Mouse (Mus musculus) right cerebral cortex, postnatal 14 days (tissue): ENCODE data around the gene Trpt1.

ENCODE experiments used
- DNase-seq: peaks from one replicate; pipeline ENCODE4 v3.0.0; 2022

Trpt1 gene

DNA sequence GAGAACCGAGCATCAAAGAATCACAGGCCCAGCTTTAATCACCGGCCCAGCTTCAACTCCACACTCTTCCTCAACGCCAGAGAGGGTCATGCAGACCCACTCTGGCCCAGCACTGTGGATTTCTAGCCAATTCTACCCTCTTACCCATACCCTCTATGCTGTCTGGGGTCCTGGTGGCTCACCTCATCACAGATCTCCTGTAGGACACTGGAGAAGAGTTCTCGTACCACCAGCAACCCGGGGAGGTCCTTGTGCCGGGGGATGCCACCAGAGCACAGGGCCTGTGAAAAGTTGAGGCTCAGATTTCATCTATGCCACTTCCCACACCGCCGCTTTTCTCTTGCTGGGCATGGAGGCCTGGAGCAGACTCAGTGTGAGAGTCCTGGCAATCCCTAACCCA is 1.4 kb upstream of the Trpt1 start:
- DNase-seq: no peak

DNA sequence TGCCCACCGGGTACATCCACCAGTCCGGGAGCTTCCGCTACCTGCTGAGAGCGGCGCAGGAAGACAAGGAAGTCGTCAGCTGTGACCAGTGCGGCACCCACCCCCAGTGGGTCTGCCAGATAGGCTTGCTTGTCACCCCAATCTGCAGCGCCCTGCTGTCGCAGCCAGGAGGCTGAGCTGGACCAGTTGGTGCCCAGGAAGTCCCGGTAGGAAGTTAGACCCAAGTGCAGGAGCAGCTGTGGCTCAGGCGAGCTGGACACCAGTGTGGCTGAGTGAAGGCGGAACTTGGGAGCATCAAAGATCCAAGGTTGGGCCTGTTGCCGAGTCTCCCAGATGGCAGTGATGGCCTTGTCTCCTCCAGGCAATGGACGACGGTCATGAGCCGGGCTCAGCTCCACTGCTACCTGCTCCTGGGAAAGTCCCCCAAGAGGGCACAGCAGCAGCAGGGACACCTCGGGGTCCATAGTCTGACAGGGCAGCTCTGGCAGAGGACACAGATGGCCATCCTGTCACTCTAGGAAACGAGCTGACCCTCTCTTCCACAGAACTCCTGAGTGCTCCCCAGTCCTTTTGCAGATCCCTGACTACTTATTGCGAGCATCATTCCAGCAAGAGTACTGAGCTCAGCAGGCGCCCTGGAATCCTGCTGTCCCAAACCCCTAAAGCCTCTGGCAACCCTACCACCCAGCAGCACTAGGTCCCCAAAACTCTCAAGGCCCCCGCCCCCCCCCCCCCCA is 508 bp upstream of the Trpt1 start:
- DNase-seq: no peak

DNA sequence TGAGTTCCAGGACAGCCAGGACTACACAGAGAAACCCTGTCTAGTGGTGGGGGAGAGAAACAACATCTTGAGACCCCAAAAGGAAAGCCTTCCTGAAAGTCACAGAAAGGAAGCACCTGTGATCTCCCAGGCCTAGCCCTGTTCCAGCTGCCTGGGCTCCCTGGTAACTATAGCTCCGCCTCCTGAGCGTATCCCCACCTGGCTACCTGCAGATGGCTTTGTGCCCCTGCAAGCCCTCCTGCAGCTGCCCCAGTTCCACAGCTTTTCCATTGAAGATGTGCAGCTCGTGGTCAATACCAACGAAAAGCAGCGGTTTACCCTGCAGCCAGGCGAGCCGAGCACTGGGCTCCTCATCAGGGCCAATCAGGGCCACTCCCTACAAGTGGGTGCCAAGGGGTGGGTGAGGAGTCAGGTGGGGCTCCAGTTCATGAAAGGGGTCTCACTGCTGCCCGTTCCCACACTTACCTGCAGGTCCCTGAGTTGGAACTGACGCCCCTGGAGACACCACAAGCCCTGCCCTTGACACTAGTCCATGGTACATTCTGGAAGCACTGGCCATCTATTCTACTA is 1.9 kb downstream of the Trpt1 start:
- DNase-seq: no peak

- DNase-seq: no peak
These were observed 3.6 kb downstream of the Trpt1 start for GRCm38 (mm10) chr19:6999360-7000063.

DNA sequence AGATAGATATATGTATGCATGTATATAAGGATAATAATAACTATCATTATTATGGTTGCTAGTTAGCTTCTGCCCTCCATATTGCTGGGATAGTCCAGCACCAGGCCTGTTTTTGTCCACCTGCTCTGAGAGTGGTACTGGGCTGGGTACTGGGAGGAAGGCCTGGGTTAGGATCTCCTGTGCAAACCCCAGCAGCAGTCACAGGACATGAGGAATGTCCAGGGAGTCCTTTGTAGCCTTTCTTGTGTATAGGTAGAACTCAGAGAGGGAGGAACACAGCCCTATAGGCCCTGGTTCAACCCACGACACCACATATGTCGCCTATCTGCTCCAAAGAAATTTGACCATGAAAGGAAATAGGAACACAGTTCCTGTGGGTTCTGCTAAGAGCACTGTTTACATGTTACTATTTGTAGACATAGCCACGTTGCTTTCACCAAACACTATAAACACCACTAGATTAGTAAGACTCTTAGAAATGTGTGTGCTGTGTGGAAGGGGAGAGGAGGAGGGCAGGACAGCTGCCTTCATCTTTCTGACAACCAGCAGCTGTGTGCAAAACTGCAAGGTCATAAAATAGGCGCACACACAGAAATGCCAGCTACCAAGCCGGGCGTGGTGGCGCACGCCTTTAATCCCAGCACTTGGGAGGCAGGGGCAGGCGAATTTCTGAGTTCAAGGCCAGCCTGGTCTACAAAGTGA is 11.1 kb downstream of the Trpt1 start:
- DNase-seq: no peak

- no peak for DNase-seq
These were observed 16.5 kb downstream of the Trpt1 start for GRCm38 (mm10) chr19:7012426-7012825.

GRCm38 (mm10) chr19:7013984-7014383 is 18.1 kb downstream of the Trpt1 start:
- no peak for DNase-seq

DNA sequence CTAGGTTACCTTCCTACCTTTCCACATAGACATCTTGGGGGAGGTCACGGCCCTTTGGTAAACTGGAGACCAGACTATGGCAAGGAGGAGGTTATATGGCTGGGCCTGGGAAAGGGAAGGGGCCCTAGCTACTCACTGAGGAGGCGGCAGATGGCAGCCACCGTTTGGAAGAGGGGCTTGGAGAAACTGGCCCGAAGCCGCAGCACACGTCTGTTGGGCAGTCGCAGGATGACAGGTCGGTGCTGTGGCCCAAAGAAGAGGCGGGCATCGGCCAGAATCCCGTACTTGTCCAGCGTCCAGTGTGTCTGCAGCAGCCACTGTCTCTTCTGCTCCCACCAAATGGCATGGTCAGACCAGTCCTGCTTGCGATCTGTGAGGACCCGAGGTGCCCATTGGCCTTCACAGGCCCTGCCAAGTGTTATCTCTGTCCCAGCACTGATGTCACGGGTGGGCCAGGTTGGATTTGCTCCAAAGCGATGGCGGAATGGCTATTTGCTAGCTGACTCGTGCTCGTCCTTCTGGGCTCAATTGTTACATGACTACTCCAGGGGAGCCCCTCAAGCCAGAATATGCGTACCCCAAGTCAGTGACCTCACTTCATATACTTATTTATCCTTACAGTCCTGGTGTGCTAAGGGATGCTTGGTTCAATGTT is 18.7 kb downstream of the Trpt1 start:
- DNase-seq: no peak

DNA sequence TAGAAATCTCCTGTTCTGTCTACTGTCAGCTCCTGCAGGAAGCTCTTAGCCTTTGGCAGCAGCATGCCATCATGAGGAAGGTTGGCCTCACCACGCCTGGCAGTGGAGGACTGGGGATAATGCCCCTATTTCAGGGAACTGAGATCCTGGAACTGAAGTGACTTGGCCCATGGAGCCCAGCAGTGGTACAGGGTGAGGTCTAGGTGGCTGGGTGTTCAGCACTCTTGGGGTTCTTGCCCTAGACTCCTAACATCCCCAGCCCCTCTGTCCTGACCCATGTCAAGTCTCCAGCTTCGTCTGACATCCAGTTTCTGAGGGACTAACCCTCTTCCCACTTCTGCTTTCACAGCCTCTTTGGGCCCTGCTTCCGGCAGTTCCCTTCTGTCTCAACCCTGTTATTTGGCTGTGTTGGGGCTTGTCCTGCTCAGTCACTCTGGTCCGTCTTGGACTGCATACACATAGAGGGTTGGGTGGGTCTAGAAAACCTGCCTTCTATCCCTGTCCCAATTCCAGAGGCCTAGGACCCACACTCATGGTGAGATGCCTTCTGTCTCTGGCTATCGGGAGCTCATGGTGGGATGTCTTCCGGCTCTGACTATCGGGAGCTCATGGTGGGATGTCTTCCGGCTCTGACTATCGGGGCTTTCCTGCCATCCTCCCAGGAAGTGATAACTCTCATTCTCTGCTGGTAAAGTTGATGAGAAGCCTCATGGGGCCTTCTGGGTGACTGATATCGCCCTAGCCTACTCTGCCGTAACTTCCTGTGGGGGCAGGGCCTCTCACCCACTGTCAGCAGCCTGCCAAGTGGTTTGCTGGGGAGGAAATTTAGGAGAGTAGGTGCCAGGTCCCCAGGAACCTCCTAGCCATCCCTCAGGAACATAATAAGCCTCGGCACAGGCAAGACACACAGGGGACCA is 21.9 kb downstream of the Trpt1 start:
- no peak for DNase-seq

DNA sequence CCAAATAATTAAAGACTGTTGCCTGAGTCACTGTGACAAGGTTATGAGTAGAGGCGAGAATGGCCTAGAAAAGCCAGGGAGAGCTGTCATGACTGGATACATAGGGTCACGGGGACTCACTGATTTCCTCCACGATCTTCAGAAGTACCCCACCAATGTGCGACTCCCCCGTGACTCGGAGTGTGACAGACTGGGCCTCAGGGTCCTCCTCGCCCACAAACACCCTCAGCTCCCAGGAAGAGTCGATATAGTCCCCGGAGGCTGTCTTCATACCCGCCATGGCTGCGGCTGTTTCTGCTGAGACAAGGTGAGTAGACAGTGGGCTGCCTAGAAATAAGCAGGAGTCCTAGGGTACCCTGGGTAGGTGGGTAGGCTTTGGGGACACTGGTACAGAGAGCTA is 22.6 kb downstream of the Trpt1 start:
- no peak for DNase-seq

DNA sequence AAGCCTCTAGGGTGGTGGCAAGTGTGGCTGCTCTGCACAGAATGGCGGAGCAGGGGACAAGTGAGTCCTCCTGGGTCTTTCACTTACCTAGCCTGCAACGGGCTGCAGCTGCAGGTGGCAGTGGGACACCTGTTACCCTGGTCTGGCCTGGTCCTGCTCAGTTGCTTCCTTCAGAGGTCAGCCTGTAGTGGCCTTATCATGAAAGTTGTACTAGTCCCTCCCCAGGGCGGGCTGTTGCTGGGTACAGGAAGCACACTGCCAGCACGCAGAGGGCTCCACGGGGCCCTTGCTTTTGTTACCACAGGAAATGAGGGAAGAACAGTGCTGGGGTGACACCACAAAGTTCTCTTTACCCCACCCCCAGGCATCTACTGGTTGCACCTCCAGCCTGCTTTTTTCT is 23.3 kb downstream of the Trpt1 start, which contains the start of gene Fermt3:
Fermt3 (minus strand) TSS at position 279 of the 400 bp plus-strand sequence.
- DNase-seq: peak; percentile 33

GRCm38 (mm10) chr19:7020224-7020641 is 24.3 kb downstream of the Trpt1 start:
- no peak for DNase-seq

GRCm38 (mm10) chr19:7029531-7029930 is 33.6 kb downstream of the Trpt1 start:
- DNase-seq: peak; percentile 39

- no peak for DNase-seq
These were observed 38.1 kb downstream of the Trpt1 start for GRCm38 (mm10) chr19:7034006-7034405.

GRCm38 (mm10) chr19:7039088-7039720 is 43.3 kb downstream of the Trpt1 start:
- peak; percentile 71 for DNase-seq

GRCm38 (mm10) chr19:7039841-7040636 is 44.1 kb downstream of the Trpt1 start, which contains the start of gene Stip1:
Stip1 (minus strand) TSS chr19:7039967.
- DNase-seq: peak; percentile 98

DNA sequence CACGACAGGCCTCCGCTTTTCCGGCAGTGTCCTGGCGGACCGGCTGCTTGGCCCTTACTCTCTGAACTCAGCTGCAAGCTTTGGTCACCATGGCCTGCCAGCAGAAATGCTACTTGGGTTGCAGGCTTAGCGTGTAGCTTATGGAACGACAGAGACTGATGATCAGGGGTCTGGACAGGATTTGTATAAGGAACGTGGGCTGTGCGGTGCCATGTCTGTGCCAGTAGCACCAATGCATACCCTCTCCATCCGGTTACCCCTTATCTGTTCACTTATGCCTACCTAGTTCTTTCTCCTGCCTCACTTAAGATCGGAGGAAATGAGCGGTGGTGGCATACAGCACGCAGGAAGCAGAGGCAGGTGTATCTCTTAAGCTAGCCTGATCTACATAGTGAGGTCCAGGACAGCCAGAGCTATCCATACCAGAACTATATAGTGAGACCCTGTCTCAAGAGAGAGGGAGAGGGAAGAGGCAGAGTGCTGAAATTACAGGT is 44.8 kb downstream of the Trpt1 start:
- no peak for DNase-seq

- no peak for DNase-seq
These were observed 45.2 kb downstream of the Trpt1 start for GRCm38 (mm10) chr19:7041171-7041570.

DNA sequence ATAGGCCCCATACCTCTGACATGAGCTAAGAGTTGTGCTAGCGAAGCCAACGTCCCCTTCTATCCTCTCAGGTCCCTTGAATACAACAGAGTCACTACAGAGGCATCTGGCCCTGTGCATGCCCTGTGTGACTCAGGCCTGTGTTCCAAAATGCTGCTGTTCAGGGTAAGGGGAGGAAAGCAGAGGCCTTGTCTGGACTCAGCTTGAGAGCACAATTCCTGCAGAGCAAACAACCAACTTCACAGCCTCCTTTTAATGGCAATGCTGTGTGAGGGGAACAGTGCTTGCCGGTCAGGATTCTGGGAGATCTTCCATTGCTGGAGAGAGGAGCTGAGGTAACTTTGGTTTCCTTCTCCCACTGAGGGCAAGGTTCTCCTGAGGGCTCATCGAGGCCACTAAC is 48.3 kb downstream of the Trpt1 start:
- DNase-seq: no peak

- no peak for DNase-seq
These were observed 48.8 kb downstream of the Trpt1 start for GRCm38 (mm10) chr19:7044706-7045105.
